Mouse (Mus musculus) MEL (cell line): ENCODE results near the gene Gfod1.

ENCODE experiments used
- BHLHE40 ChIP-seq: IDR thresholded peaks from 2 replicates; pipeline ENCODE4 v1.6.1; 2012; ENCODE audit warnings: low read depth, mild to moderate bottlenecking, inconsistent platforms, low read length, improper control_type of control experiment, borderline replicate concordance
- CHD2 ChIP-seq: IDR thresholded peaks from 2 replicates; pipeline ENCODE4 v1.6.1; 2011; ENCODE audit warnings: low read length, improper control_type of control experiment
- CTCF ChIP-seq, 3 experiments: IDR thresholded peaks in 2 of 3; conservative IDR thresholded peaks in 1 of 3; 2 replicates each; pipeline ENCODE4 v1.5.1; 2011 to 2012; ENCODE audit warnings: low read length in 3 of 3, low read depth in 2 of 3, mild to moderate bottlenecking in 2 of 3, improper control_type of control experiment in 1 of 3, inconsistent platforms in 1 of 3, mixed read lengths in 1 of 3, moderate library complexity in 1 of 3; ENCODE audit not compliant: control insufficient read depth in 1 of 3, insufficient read depth in 1 of 3, poor library complexity in 1 of 3, severe bottlenecking in 1 of 3
- ELF1 ChIP-seq: IDR thresholded peaks from 2 replicates; pipeline ENCODE4 v1.6.1; 2014; ENCODE audit warnings: low read depth, mild to moderate bottlenecking, inconsistent platforms, low read length, improper control_type of control experiment, moderate library complexity
- EP300 ChIP-seq, 2 experiments: IDR thresholded peaks; 2 replicates each; pipeline ENCODE4 v1.6.1; 2011; ENCODE audit warnings: improper control_type of control experiment in 2 of 2, low read length in 2 of 2, low read depth in 1 of 2, mild to moderate bottlenecking in 1 of 2
- ETS1 ChIP-seq: IDR thresholded peaks from 2 replicates; pipeline ENCODE4 v1.6.1; 2012; ENCODE audit warnings: low read depth, mild to moderate bottlenecking, inconsistent platforms, low read length, improper control_type of control experiment, moderate library complexity
- HCFC1 ChIP-seq: IDR thresholded peaks from 2 replicates; pipeline ENCODE4 v1.6.1; 2012; ENCODE audit warnings: low read depth, mild to moderate bottlenecking, inconsistent platforms, low read length, improper control_type of control experiment, moderate library complexity
- MAFK ChIP-seq: IDR thresholded peaks from 2 replicates; pipeline ENCODE4 v1.6.1; 2011; ENCODE audit warnings: low read depth, mild to moderate bottlenecking, low read length, improper control_type of control experiment, borderline replicate concordance
- POLR2A ChIP-seq, 2 experiments: IDR thresholded peaks; 2 replicates each; pipeline ENCODE4 v1.6.1; 2011 to 2012; ENCODE audit warnings: low read length in 2 of 2, mild to moderate bottlenecking in 2 of 2, control low read depth in 1 of 2, improper control_type of control experiment in 1 of 2, low read depth in 1 of 2, moderate library complexity in 1 of 2; ENCODE audit not compliant: control insufficient read depth in 1 of 2, insufficient read depth in 1 of 2, poor library complexity in 1 of 2
- POLR2AphosphoS5 ChIP-seq: IDR thresholded peaks from 2 replicates; pipeline ENCODE4 v1.6.1; 2012; ENCODE audit warnings: low read depth, borderline replicate concordance, mild to moderate bottlenecking, inconsistent platforms, low read length, moderate library complexity, mixed read lengths
- RAD21 ChIP-seq: IDR thresholded peaks from 2 replicates; pipeline ENCODE4 v1.6.1; 2011; ENCODE audit warnings: mild to moderate bottlenecking, low read depth, low read length, improper control_type of control experiment
- USF1 ChIP-seq: IDR thresholded peaks from 2 replicates; pipeline ENCODE4 v1.6.1; 2014; ENCODE audit warnings: low read depth, mild to moderate bottlenecking, inconsistent platforms, low read length, improper control_type of control experiment, moderate library complexity
- USF2 ChIP-seq, 2 experiments: IDR thresholded peaks; 2 replicates each; pipeline ENCODE4 v1.6.1; 2011 to 2012; ENCODE audit warnings: improper control_type of control experiment in 2 of 2, low read length in 2 of 2, borderline replicate concordance in 1 of 2, inconsistent platforms in 1 of 2, low read depth in 1 of 2, mild to moderate bottlenecking in 1 of 2; ENCODE audit not compliant: insufficient read depth in 1 of 2
- ZC3H11A ChIP-seq: IDR thresholded peaks from 2 replicates; pipeline ENCODE4 v1.6.1; 2012; ENCODE audit warnings: low read depth, mild to moderate bottlenecking, inconsistent platforms, low read length, improper control_type of control experiment

- TF ChIP-seq BHLHE40, result no peak
- no peak for TF ChIP-seq ELF1
- TF ChIP-seq POLR2A (IDR thresholded peaks at IDR 0.05; ENCODE audit: control insufficient read depth in 1 of 2, insufficient read depth in 1 of 2, low read depth in 1 of 2, low read length in 2 of 2, poor library complexity in 1 of 2), result no peak
- no peak for TF ChIP-seq HCFC1
- no peak for TF ChIP-seq CTCF (IDR thresholded peaks at IDR 0.05 in 2 of 3, conservative IDR thresholded peaks at IDR 0.05 in 1 of 3; ENCODE audit: control insufficient read depth in 1 of 3, insufficient read depth in 1 of 3, low read depth in 2 of 3, low read length in 3 of 3, poor library complexity in 1 of 3, severe bottlenecking in 1 of 3)
- TF ChIP-seq ZC3H11A, result no peak
- no peak for TF ChIP-seq ETS1
- TF ChIP-seq RAD21, result no peak
- TF ChIP-seq USF1, result no peak
- no peak for TF ChIP-seq MAFK
- TF ChIP-seq USF2 (IDR thresholded peaks at IDR 0.05; ENCODE audit: borderline replicate concordance in 1 of 2, insufficient read depth in 1 of 2, low read depth in 1 of 2, low read length in 2 of 2), result no peak
- TF ChIP-seq EP300 (IDR thresholded peaks at IDR 0.05; ENCODE audit: low read depth in 1 of 2, low read length in 2 of 2), result no peak
- TF ChIP-seq CHD2, result no peak
- no peak for TF ChIP-seq POLR2AphosphoS5
Measured at GRCm38 (mm10) chr13:43176676-43177075, 127.3 kb downstream of the Gfod1 start.
